Mouse (Mus musculus): ENCODE data around the gene Med12l. TPM values are rescaled to one million over a fixed set of nuclear protein-coding genes. Genes with fewer than 3 reads are reported as not detected.

Gene Med12l
- polyA plus RNA-seq, 1 experiment from 2014 or later: 2.8 TPM

GRCm38 (mm10) chr3:59204719-59205503 is 199.3 kb downstream of the Med12l start:
- peak; percentile 26 for DNase-seq
- peak; percentile 39 for ATAC-seq (ENCODE audit: insufficient read depth)
- TF ChIP-seq CTCF (IDR thresholded peaks at IDR 0.05; ENCODE audit: low read depth): no peak
- WGBS: 33% methylated on average over 11 of the region's 11 CpGs
- no peak overlapping the region for H3K9ac ChIP-seq
- H3K4me3 ChIP-seq (ENCODE audit: low read depth, low read length): no peak overlapping the region
- no peaks in the 10 kb centered on the region for H3K9me3 ChIP-seq (ENCODE audit: low read depth, low read length)
- no peak overlapping the region for H3K4me2 ChIP-seq
- H3K27ac ChIP-seq (ENCODE audit: low read depth): no peak overlapping the region; the same call in none of the 2 replicates
- 0 out of 2 replicates have a peak, but pooled peaks cover 7% of the 10 kb centered on the region for H3K4me1 ChIP-seq (ENCODE audit: insufficient read depth)
- H3K27me3 ChIP-seq (ENCODE audit: insufficient read depth, low read length): no peaks in the 10 kb centered on the region
- H3K36me3 ChIP-seq (ENCODE audit: insufficient read depth): no peaks in the 10 kb centered on the region

GRCm38 (mm10) chr3:59205941-59206340 is 200.3 kb downstream of the Med12l start:
- Histone ChIP-seq H3K4me3 (ENCODE audit: low read depth, low read length) (no peak overlapping the region), H3K36me3 (ENCODE audit: insufficient read depth) (no peaks in the 10 kb centered on the region), H3K4me1 (ENCODE audit: insufficient read depth) (0 out of 2 replicates have a peak, but pooled peaks cover 7% of the 10 kb centered on the region), H3K27me3 (ENCODE audit: insufficient read depth, low read length) (no peaks in the 10 kb centered on the region), H3K9me3 (ENCODE audit: low read depth, low read length) (no peaks in the 10 kb centered on the region), H3K4me2 (no peak overlapping the region), H3K9ac (no peak overlapping the region), H3K27ac (ENCODE audit: low read depth) (no peak overlapping the region)
- DNase-seq: no peak
- WGBS: 71% methylated on average over 4 of the region's 4 CpGs
- ATAC-seq (ENCODE audit: insufficient read depth): no peak
- no peak for TF ChIP-seq CTCF (IDR thresholded peaks at IDR 0.05; ENCODE audit: low read depth)

GRCm38 (mm10) chr3:59208650-59209548 is 203.3 kb downstream of the Med12l start:
- TF ChIP-seq CTCF (IDR thresholded peaks at IDR 0.05; ENCODE audit: low read depth): peak; percentile 87
- Histone ChIP-seq H3K4me1 (ENCODE audit: insufficient read depth) (0 out of 2 replicates have a peak, but pooled peaks cover 7% of the 10 kb centered on the region), H3K27me3 (ENCODE audit: insufficient read depth, low read length) (no peaks in the 10 kb centered on the region), H3K4me3 (ENCODE audit: low read depth, low read length) (no peak overlapping the region), H3K27ac (ENCODE audit: low read depth) (no peak overlapping the region), H3K9ac (no peak overlapping the region), H3K9me3 (ENCODE audit: low read depth, low read length) (no peaks in the 10 kb centered on the region), H3K4me2 (no peak overlapping the region), H3K36me3 (ENCODE audit: insufficient read depth) (no peaks in the 10 kb centered on the region)
- DNase-seq (peak; percentile 93), ATAC-seq (ENCODE audit: insufficient read depth) (peak; percentile 39; the same call in 1 of the 2 replicates)
- 66% methylated on average over 4 of the region's 4 CpGs for WGBS

- Histone ChIP-seq H3K4me2 (no peak overlapping the region), H3K4me3 (ENCODE audit: low read depth, low read length) (no peak overlapping the region), H3K9ac (no peak overlapping the region), H3K36me3 (ENCODE audit: insufficient read depth) (no peaks in the 10 kb centered on the region), H3K9me3 (ENCODE audit: low read depth, low read length) (no peaks in the 10 kb centered on the region), H3K27ac (ENCODE audit: low read depth) (no peak overlapping the region), H3K4me1 (ENCODE audit: insufficient read depth) (0 out of 2 replicates have a peak, but pooled peaks cover 1% of the 10 kb centered on the region), H3K27me3 (ENCODE audit: insufficient read depth, low read length) (no peaks in the 10 kb centered on the region)
- 53% methylated on average over 8 of the region's 8 CpGs for WGBS
- no peak; the same call in 1 of the 2 replicates for TF ChIP-seq CTCF (IDR thresholded peaks at IDR 0.05; ENCODE audit: low read depth)
- ATAC-seq (ENCODE audit: insufficient read depth): no peak
- no peak for DNase-seq
These were observed 204.5 kb downstream of the Med12l start for GRCm38 (mm10) chr3:59210089-59210488.

GRCm38 (mm10) chr3:59210727-59211126 is 205.1 kb downstream of the Med12l start, which contains the start of gene P2ry13:
TSS of gene P2ry13 (minus strand) at chr3:59210882.
- TF ChIP-seq CTCF (IDR thresholded peaks at IDR 0.05; ENCODE audit: low read depth): no peak
- H3K4me2 ChIP-seq: no peak within 1 kb of the TSS
- H3K4me1 ChIP-seq (ENCODE audit: insufficient read depth): no peaks in the 10 kb centered on the region
- H3K4me3 ChIP-seq (ENCODE audit: low read depth, low read length): no peak within 1 kb of the TSS
- DNase-seq: no peak
- no peak within 1 kb of the TSS for H3K9ac ChIP-seq
- no peaks in the 10 kb centered on the region for H3K27me3 ChIP-seq (ENCODE audit: insufficient read depth, low read length)
- no peaks in the 10 kb centered on the region for H3K36me3 ChIP-seq (ENCODE audit: insufficient read depth)
- no peak within 1 kb of the TSS for H3K27ac ChIP-seq (ENCODE audit: low read depth)
- H3K9me3 ChIP-seq (ENCODE audit: low read depth, low read length): no peaks in the 10 kb centered on the region
- ATAC-seq (ENCODE audit: insufficient read depth): no peak
- WGBS: 87% methylated on average over 6 of the region's 6 CpGs

GRCm38 (mm10) chr3:59211784-59212183 is 206.2 kb downstream of the Med12l start:
- no peak for TF ChIP-seq CTCF (IDR thresholded peaks at IDR 0.05; ENCODE audit: low read depth)
- no peak for ATAC-seq (ENCODE audit: insufficient read depth)
- H3K27ac ChIP-seq (ENCODE audit: low read depth): no peak overlapping the region
- DNase-seq: no peak
- no peaks in the 10 kb centered on the region for H3K27me3 ChIP-seq (ENCODE audit: insufficient read depth, low read length)
- H3K9ac ChIP-seq: no peak overlapping the region
- H3K4me2 ChIP-seq: no peak overlapping the region
- no peaks in the 10 kb centered on the region for H3K4me1 ChIP-seq (ENCODE audit: insufficient read depth)
- no peaks in the 10 kb centered on the region for H3K9me3 ChIP-seq (ENCODE audit: low read depth, low read length)
- WGBS: 85% methylated on average over 8 of the region's 8 CpGs
- no peaks in the 10 kb centered on the region for H3K36me3 ChIP-seq (ENCODE audit: insufficient read depth)
- H3K4me3 ChIP-seq (ENCODE audit: low read depth, low read length): no peak overlapping the region

- Histone ChIP-seq H3K27me3 (ENCODE audit: insufficient read depth, low read length) (no peaks in the 10 kb centered on the region), H3K4me3 (ENCODE audit: low read depth, low read length) (no peak overlapping the region), H3K4me2 (no peak overlapping the region), H3K9me3 (ENCODE audit: low read depth, low read length) (no peaks in the 10 kb centered on the region), H3K4me1 (ENCODE audit: insufficient read depth) (no peaks in the 10 kb centered on the region), H3K27ac (ENCODE audit: low read depth) (no peak overlapping the region), H3K36me3 (ENCODE audit: insufficient read depth) (no peaks in the 10 kb centered on the region), H3K9ac (no peak overlapping the region)
- no peak for TF ChIP-seq CTCF (IDR thresholded peaks at IDR 0.05; ENCODE audit: low read depth)
- no peak for DNase-seq
- ATAC-seq (ENCODE audit: insufficient read depth): no peak
These were observed 206.8 kb downstream of the Med12l start for GRCm38 (mm10) chr3:59212404-59212803.
